Mouse (Mus musculus) granulocyte monocyte progenitor cell, adult 5-6 weeks (primary cell): ENCODE measurements around the gene Pcca. TPM values are rescaled to one million over a fixed set of nuclear protein-coding genes. Genes with fewer than 3 reads are reported as not detected.
A peak's percentile ranks its signal among the peaks of the same experiment; 100 is the strongest.

ENCODE experiments used
- ATAC-seq: replicated peaks from 2 replicates; pipeline ENCODE4 v1.8.0; 2016; ENCODE audit warnings: mild to moderate bottlenecking, moderate TSS enrichment, inconsistent platforms; ENCODE audit not compliant: poor library complexity, severe bottlenecking
- total RNA-seq, 2 experiments: library from RNA; stranded (forward) in 1 of 2; stranded (reverse) in 1 of 2; fragments of 200-712, 200-1000 nt in 1 of 2; fragments of >200 nt in 1 of 2; fragmentation: Nextera tagmentation in 1 of 2; gene quantifications; 2 replicates each; pipeline ENCODE4 v1.2.3; 2014 to 2017

Pcca gene
- total RNA-seq, 2 experiments from 2014 or later = 53.2 to 78.9 TPM

DNA sequence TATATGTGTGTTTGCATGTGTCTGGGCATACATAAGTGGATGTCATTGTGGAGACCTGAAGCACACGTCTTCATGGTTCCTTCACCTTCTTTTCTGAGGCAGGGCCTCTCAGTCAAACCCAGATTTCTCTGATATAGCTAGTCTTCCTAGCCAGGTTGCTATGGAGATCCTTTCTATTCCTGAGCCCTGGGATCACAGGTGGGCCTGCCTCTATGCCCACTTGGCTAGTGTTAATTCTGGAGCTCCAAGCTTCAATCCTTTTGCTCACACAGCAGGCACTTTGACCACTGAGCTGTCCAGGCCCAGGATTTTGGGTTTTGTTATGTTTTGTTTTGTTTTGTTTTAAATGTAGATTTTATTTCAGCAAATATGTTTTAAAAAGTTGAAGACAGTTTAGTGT lies 192.3 kb downstream of the Pcca start:
- no peak for ATAC-seq

DNA sequence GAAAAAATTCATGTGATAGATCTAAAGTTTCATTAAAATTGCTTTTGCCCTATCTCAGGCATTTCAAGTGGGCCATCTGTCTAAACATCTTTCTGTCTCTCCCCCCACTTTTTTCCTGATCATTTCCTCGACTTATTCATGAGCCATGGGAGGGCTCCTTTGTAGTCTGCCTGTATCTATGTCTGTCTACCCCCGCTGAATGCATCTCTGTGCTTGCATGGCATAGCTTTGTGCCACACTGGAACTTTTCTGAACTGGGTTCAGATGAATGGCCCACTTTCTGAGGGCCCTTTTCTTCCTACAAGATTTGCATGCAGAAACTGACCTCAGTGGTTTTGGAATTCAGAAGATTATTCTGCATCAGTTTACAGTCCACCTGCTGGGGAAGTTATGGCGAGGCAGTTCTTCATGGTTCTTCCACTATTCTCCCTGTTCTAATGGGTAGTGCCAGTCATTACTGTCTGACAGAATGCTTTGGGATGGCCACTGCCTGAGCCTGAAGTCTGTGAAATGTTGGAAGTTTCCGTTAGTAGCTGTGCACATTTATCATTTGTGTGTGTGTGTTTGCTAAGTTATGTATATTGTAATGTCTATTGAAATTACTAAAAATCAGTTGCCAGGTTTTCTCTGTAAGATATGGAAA lies 195.4 kb downstream of the Pcca start:
- no peak for ATAC-seq

DNA sequence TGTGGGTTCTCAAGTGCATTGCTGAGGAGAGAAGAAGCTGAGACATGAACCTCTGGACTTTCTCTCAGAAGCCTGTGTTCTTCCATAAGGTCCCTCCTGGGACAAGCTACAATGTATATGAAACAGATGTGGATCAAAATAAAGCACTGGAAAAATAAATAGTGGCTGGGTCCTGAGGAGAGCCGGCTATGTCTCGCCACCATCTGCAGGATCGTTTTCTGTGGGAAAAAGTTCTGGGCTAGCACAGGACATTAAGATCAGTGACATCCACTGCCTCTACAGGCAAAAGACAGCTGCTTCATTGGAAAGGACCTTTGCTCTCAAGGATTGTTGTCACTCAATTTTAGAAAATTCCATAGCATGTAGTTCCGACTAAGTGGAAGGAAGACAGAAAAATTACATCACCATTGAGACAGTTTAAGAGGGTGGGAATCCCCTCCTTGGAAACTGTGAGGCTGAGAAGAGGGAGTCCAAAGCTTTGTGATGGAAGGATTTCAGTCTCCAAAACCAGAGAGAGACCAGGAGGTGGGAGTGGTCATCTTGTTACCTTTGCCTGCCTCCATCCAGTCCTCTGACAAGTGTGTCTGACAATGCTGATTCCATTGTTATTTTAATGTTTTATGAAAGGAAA lies 196.9 kb downstream of the Pcca start:
- no peak for ATAC-seq

DNA sequence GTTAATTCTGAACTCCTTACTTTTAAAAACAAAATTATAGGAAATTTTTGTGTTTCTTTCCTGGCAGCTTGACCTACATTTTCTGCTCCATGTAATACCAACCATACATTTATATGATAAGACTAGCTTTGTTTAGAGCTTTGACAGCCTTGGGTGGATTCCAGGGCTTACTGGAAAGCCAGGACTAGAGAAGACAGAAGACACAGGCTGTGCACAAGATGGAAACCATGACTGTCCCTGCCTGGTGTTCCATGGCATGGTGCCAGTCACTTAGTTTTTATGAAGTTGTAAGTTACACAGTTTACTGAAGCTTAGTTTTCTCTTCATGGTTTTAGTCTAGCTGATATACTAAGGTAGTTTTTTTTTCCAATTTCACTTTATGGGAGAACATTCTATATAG lies 202.7 kb downstream of the Pcca start:
- ATAC-seq = no peak

DNA sequence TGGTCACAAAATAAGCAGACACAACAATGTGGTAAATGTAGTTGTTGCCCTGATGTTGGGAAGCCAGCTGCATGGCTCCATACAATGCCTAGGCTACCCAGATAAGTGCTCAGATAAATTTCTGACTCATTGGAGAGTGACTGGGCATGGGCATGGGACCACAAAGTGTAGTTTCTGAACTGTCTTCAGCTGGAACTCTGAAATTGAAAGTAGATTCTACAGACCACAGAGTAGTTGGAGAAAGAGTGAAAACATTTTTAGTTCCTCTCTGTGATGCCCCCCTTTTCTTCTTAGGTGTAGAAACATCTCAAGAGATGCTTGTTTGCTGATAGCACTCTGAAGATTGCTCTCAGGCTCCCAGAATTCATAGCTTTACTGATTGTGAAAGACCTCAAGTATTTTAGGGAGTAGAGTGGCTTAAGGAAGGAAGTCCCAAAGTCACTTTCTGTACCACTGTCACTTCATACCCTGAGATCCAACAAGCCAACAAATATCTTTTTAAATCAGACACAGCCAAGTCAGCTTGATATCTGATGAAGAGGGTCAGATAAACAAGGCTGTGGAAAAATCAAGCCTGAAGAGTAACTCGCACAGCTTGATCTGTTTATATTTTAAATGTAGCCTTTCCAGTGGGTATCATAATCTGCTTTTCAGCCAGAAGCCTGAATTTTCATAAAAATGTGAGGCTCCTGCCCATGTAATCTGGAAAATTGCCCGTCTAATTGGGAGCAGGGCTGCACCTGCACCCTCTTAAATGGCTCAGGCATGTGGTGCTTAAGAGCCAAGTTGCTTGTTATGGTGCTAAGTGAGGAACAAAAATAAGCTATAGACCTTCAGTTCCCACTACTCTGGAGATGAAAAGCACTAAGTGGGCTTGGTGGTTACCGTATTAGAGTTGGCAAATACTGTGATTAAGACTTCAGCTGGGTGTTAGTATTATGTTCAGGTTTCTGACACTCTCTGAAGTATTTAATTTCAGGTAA lies 214.0 kb downstream of the Pcca start:
- peak; percentile 93 for ATAC-seq

DNA sequence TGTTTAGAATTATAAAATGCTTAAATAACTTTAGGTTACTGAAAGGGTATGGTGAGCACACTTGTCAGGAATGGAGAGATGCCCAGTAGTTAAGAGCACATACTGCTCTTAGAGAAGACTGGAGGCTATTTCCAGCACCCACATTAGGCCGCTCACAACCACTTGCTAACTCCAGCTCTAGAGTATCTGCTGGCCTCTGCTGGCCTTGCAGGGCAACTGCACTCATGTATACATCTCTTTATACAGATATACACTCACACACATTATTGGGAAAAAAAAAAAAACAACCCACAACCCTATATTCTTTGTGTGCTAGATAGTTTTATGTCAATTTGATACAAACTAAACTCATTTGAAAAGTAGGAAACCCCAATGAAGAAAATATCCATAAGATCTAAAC lies 217.4 kb downstream of the Pcca start:
- no peak for ATAC-seq

DNA sequence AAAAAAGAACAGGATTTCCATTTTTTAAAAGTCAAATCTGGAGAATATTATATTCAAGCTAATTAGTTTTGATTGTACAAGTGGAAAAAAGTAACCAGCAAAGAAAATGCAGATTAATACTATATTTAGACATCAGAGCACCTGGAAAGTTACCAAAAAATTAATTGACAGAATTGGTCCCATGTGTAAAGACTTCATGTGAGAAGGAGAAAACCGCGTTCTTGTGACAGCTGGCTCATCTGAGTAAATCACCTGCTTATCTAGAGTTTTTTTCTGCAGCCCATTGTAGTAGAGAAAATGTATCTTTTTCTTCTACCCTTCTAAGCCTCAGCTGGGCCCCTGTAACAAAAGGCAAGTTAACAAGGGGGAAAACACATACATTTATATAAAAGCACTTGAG lies 219.2 kb downstream of the Pcca start:
- no peak for ATAC-seq

DNA sequence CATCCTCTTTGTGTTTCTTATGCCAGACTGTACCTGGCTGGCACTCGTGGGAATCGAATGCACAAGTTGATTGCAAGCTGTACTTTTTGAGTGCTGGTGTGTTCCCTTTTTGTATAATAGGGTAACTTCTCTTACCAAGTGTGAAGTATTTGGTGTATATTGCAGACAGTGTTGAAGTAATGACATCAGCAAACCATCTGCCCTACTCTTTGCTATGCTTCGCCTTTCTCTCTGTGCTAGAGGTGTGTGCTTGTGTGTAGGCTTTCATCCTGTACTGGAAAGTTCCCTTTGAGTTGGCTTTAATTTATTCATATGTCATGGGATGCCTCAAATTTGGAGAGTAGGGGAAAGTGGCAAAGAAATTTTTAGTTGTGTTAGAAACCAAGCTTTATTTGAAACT lies 220.2 kb downstream of the Pcca start:
- no peak for ATAC-seq

DNA sequence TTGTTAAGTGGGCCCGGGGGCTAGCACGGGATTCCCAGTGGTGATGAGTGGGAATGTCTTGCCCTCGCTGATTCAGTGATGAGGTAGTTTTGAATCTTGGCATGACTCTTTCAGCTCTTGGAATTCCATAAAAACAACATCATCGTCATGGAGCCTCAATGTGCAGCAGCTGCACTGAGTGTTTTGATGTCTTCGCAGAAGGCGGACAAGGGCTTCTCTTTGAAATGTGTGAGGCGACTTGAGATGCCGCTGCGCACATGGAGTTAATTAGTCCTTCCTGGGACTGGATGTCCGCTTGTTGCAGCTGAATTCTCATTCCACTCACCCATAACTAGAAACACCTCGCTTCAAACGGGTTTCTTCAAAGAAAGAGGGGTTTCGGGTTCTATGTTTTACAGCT lies 221.4 kb downstream of the Pcca start:
- ATAC-seq = no peak

DNA sequence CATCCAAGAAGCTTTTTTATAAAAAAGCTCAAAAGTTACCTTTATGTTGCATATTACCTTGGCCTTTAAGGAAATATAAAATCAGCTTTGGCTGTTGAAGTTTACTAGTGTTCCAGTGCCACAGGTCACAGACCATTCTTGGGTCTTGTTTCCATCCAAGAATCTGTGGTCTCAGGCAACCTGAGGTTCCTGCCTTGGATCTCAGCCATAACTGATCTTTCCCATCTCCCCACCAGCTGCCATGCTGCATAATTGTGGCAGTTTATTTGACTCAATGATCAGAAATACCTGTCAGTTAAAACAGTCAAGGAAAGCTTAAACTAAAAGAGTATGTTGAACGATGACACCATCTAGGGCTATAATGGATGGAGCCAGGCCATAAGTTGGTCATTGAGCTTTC lies 222.5 kb downstream of the Pcca start:
- ATAC-seq = no peak

DNA sequence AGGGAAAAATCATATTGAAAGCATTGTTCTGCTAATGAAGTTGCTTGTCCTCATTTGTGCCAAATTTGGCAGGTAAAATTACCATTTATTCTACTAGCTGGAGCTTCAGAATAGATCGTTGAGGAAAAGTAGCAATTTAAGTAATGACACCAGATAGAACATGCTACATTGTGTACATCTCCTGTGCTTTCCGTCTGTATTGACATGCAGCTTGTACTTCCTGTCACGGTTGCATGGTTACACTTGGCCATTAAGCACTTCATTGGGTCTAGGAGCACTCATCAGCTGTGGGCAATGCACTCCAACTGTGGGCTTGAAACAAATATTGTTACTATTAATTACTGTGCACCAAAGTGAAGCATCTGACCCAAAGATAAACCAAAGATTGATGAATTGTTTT lies 225.8 kb downstream of the Pcca start:
- ATAC-seq = no peak

DNA sequence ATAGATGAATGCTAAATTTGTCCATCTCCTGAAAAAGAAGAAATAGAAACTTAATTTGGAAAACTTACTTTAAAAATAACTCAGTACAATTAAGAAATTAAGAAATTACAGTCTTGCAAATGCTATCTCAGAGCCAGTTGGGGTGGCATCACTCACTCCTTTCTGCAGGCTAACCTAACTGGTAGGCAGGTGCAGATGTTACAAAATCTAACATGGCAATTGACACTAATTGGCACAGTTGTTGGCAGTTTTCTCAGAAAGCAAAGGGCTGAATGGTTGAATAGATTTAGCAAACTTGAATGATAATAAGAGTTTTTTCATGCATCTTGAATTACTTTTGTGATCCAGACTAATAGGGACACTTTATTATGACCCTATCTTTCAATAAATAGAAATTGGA lies 226.7 kb downstream of the Pcca start:
- ATAC-seq = no peak

DNA sequence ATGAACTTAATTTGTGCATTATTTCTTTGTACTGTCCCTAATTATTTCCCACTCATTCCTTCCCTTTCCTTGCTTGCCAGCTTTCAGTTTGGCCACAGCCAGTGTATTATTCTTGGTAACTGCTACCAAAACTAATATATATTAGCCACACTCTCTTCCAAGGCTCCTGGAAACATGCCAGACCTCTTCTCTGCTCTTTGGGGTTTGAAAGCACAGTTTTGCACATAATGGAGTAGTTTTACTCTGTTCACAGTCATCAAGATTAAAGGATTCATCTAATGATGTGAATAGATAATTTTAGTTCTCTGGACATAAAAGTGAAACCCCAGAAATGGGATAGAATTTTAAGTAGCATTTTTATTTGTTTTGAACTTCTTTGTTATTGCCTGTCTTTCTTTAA lies 228.5 kb downstream of the Pcca start:
- ATAC-seq = no peak

DNA sequence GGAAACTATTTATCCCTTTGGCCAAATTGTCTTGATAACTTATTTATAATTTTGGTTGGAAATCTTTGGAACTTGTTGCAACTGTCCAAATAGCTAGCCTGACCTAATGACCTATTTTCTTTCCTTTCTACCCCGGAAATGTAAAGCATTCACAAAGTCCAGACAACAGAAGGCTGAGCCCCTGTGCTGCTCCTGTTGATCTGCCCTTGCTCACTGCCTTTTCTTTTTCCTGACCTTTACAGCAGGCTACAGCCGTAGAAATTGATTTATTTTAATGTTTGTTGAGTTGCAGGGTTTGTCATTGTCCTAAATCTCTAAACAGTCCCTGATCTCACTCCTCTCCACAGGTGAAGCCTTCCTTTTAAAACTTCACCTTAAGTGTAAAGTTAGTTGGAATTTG lies 231.8 kb downstream of the Pcca start:
- ATAC-seq = no peak

DNA sequence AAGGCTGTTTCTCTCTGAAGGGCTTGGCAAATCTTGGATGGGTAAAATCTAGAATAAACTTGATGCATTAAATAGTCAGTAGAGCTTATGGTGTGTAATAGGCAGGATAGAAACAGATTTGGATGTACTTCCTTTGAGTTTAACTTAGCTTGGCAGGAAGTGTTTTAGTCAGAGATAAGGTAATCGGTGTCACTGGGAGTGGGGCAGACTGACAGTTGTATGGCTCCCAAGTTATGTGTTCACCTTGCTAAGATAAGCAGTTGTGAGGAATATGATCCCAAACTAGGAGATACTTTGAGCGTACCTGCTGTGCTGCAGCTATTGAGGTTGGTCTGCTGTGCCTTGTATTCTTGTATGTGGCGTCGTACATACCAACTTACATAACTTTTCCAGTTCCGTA lies 232.3 kb downstream of the Pcca start:
- ATAC-seq = no peak

DNA sequence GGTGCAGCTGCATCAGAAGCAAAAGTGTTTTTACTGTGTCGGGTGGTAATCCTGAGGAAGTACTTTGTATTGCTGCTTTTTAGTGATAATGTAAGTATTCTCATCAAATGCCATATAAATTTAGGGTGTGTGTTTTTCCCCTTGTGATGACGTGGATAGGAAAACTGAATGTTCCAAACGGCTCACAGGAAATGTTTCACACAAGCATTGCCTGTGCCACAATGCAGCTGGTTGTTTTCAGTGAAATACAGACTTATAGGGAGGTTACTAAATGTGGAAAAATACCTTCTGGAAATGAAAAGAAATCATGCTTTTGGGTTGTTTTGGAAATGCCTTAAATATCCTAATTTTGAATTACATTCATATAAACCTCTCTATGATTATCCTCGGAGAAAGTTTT lies 250.6 kb downstream of the Pcca start:
- ATAC-seq = no peak

DNA sequence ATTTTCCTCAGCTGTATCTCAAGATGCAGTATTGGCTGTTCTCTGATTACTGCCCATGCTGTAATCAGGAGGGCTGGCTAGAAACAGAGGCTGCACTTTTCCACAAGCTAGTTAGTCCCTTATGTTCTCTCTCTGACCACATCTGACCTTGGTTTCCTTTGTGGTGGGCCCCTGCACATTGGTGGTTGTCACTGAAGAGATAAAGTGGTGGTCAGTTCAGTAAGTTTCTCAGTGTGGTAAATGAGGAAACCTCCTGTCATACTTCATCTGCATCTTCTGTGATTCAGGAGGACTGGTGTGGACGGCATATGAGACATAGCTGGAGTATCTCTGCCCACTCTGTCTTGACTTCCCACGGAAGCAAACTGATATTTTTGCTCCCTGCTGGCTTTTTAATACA lies 254.1 kb downstream of the Pcca start:
- ATAC-seq = peak; percentile 69

DNA sequence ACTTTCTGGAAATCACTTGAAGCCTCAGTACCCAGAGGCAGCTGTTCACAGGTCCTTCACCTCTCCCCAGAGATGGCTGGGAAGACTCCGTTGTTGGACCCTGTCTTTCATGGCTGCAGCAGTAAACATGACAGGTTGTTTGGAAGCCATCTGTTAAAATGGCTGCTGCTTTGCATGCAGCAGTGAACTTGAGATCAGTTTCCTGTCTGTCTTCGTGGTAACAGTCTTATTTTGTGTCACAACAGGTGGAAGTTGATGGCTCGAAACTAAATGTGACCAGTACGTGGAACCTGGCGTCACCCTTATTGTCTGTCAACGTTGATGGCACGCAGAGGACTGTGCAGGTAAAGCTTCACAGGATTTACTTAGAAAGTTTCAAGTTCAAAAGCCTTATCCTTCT lies 256.0 kb downstream of the Pcca start:
- ATAC-seq = no peak

DNA sequence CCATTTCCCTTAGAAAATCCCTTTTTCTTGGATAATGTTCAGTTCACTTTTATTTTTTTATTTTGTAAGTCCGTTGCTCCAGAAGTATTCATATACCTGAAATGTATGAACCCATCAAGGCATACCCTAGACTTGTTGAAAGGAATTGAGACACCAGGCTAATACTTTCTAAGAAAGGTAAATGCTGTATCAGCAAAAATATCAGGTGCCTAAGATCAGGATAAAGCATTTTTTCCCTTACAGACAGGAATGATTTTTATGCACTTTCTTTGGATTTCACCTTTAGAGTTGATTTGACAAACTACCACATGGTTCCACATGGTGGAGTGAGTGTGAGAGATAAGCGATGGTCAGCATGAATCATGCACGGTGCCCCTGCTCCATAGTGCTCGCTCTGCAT lies 259.2 kb downstream of the Pcca start:
- ATAC-seq = no peak

DNA sequence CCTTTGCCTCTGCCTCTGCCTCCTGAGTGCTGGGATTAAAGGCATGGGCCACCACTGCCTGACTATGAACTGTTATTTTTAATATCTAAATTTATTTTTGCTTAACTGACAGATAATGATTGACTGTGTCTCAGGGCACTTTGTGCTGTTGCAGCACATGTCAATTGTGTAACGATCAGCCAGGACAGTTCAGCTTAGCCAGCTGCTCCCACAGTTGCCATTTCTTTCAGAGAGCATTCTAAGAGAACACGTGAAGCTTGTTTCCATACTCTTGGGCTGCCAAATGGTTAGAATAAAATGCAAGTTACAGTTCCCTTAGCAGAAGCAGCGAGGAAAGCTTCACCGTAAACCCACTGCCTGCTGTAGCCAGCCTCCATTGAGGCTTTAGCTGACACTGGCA lies 266.2 kb downstream of the Pcca start:
- ATAC-seq = no peak

DNA sequence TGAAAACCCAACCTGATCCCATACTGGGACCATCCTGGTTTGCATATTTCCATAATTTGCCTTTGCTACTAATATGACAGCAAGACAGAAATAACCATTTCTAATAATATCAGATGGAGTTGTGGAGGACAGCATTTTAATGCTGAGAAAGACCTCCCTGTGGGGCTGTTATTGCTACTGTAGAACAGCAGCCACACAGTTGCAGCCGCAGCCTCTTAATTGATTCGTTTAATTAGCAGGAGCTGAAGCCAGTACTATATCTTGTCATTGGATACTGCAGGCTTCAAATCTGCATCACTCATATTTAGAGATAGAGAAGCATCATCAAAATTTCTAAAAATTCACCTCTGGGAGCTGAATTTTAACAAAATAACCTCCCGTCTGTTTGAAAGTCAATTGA lies 286.9 kb downstream of the Pcca start:
- ATAC-seq = no peak
